In the genomic region with DNA sequence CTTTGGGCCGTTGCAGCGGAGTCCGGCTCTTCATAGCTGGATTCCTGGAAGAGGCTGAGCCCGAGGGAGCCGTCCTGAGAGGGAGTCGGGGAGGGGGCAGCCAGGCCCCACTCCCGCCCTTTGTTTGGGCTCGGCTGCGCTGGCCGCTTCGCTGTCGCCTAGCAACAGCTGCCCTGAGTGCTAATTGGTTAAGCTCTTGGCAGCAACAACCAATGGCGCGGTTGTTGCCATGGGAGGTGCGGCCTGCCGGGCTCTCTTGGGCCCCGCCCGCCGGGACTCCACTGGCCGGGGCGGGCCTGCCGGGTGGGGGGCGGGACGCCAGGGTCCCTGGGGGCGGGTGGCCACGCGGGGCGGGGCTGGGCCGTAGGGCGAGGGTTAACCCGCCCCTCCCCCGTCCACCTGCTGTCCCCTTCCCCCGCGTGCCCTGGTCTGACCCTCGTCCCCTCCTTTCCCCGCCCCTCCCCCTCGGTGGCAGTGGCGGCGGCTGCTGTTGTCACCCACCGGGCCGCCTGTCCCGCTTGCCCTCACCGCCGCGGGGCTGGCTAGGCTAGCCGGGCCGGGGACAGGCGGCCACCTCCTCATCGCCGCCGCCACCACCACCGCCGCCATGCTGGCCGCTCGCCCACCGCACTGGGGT, we compare ENCODE assay signal across 8 mouse cellular contexts. TPM values are rescaled to one million over a fixed set of nuclear protein-coding genes. Genes with fewer than 3 reads are reported as not detected.
DNase-seq lines count a peak whose midpoint lies in the region; ATAC-seq lines count a peak whose summit lies in the region.

No protein-coding gene starts in this region.

- ATAC-seq in forebrain, embryonic 11.5 days (replicated peaks; ENCODE audit: low FRiP score), result peak; percentile 95
- ATAC-seq in heart, embryonic 16.5 days (replicated peaks; ENCODE audit: extremely low read depth, insufficient read depth, low FRiP score), result peak; percentile 95
- peak; percentile 94 for ATAC-seq in liver, embryonic 15.5 days (ENCODE audit: insufficient read depth)
- ATAC-seq in neural tube, embryonic 12.5 days (ENCODE audit: low FRiP score, low read depth), result peak; percentile 96

- peak overlapping the region; percentile 96 for H3K4me3 ChIP-seq in forebrain, embryonic 11.5 days (ENCODE audit: low read depth, low read length)
- peak overlapping the region; percentile 89 for H3K4me3 ChIP-seq in heart, embryonic 16.5 days (ENCODE audit: low read length)
- H3K4me3 ChIP-seq in liver, embryonic 15.5 days (replicated peaks), result peak overlapping the region; percentile 90
- peak overlapping the region; percentile 95 for H3K4me3 ChIP-seq in neural tube, embryonic 12.5 days

- peaks cover 5% of the 10 kb centered on the region; the same call in 1 of the 2 replicates for H3K4me1 ChIP-seq in forebrain, embryonic 11.5 days (replicated peaks; ENCODE audit: control insufficient read depth, insufficient read depth, low read length)
- H3K4me1 ChIP-seq in heart, embryonic 16.5 days (ENCODE audit: control insufficient read depth, insufficient read depth, low read length), result peaks cover 6% of the 10 kb centered on the region
- H3K4me1 ChIP-seq in liver, embryonic 15.5 days (replicated peaks), result peaks cover 28% of the 10 kb centered on the region
- peaks cover 13% of the 10 kb centered on the region for H3K4me1 ChIP-seq in neural tube, embryonic 12.5 days

- H3K9me3 ChIP-seq in forebrain, embryonic 11.5 days (ENCODE audit: control insufficient read depth, low read length), result no peaks in the 10 kb centered on the region
- no peaks in the 10 kb centered on the region for H3K9me3 ChIP-seq in heart, embryonic 16.5 days (replicated peaks; ENCODE audit: control insufficient read depth, low read length)
- no peaks in the 10 kb centered on the region for H3K9me3 ChIP-seq in liver, embryonic 15.5 days (replicated peaks)
- H3K9me3 ChIP-seq in neural tube, embryonic 12.5 days, result no peaks in the 10 kb centered on the region

- DNase-seq in CD8-positive naive resting alpha-beta T cell, adult 2 months (ENCODE audit: low read depth in 2 of 2, low spot score in 2 of 2), result peak; percentile 80 to 82
- DNase-seq in c-Kit-positive CD71-positive TER-119-negative erythroid progenitor cells, embryonic 14.5 days (ENCODE audit: low read depth), result peak; percentile 91
- peak; percentile 97 for DNase-seq in forebrain, embryonic 11.5 days (ENCODE audit: low spot score)
- DNase-seq in kidney, postnatal 36 days, result peak; percentile 96 to 97
- peak; percentile 92 for DNase-seq in telencephalon, adult 2 months (ENCODE audit: low read depth, low spot score)

- peak overlapping the region; percentile 93 for H3K9ac ChIP-seq in forebrain, embryonic 11.5 days (ENCODE audit: low read length)
- peak overlapping the region; percentile 78 for H3K9ac ChIP-seq in heart, embryonic 16.5 days (ENCODE audit: low read length)
- peak overlapping the region; percentile 75 for H3K9ac ChIP-seq in liver, embryonic 15.5 days
- peak overlapping the region; percentile 93 for H3K9ac ChIP-seq in neural tube, embryonic 12.5 days

- WGBS in forebrain, embryonic 11.5 days, result under 1% methylated on average over 25 of the region's 56 CpGs
- under 1% methylated on average over 44 of the region's 56 CpGs for WGBS in heart, embryonic 16.5 days
- under 1% methylated on average over 51 of the region's 56 CpGs for WGBS in liver, embryonic 15.5 days (ENCODE audit: insufficient replicate concordance)
- WGBS in neural tube, embryonic 12.5 days, result 2% methylated on average over 33 of the region's 56 CpGs

- H3K36me3 ChIP-seq in forebrain, embryonic 11.5 days (ENCODE audit: control insufficient read depth, insufficient read depth, low read length), result peaks cover 26% of the 10 kb centered on the region
- H3K36me3 ChIP-seq in heart, embryonic 16.5 days (ENCODE audit: control insufficient read depth, insufficient read depth), result peaks cover 63% of the 10 kb centered on the region
- peaks cover 78% of the 10 kb centered on the region for H3K36me3 ChIP-seq in liver, embryonic 15.5 days (replicated peaks)
- peaks cover 72% of the 10 kb centered on the region for H3K36me3 ChIP-seq in neural tube, embryonic 12.5 days

- H3K4me2 ChIP-seq in forebrain, embryonic 11.5 days (ENCODE audit: low read depth, low read length, severe bottlenecking), result peak overlapping the region; percentile 80
- H3K4me2 ChIP-seq in heart, embryonic 16.5 days (ENCODE audit: low read depth, low read length), result peak overlapping the region; percentile 68
- peak overlapping the region; percentile 97 for H3K4me2 ChIP-seq in liver, embryonic 15.5 days
- H3K4me2 ChIP-seq in neural tube, embryonic 12.5 days (replicated peaks), result peak overlapping the region; percentile 85

- no peaks in the 10 kb centered on the region for H3K27me3 ChIP-seq in forebrain, embryonic 11.5 days (ENCODE audit: control insufficient read depth, insufficient read depth, low read length)
- H3K27me3 ChIP-seq in heart, embryonic 16.5 days (ENCODE audit: control insufficient read depth, insufficient read depth, low read length), result no peaks in the 10 kb centered on the region
- H3K27me3 ChIP-seq in liver, embryonic 15.5 days, result no peaks in the 10 kb centered on the region
- H3K27me3 ChIP-seq in neural tube, embryonic 12.5 days (replicated peaks), result no peaks in the 10 kb centered on the region

- H3K27ac ChIP-seq in forebrain, embryonic 11.5 days (ENCODE audit: low read depth, low read length), result peak overlapping the region; percentile 93
- peak overlapping the region; percentile 85 for H3K27ac ChIP-seq in heart, embryonic 16.5 days (ENCODE audit: low read length)
- peak overlapping the region; percentile 84 for H3K27ac ChIP-seq in liver, embryonic 15.5 days (replicated peaks)
- H3K27ac ChIP-seq in neural tube, embryonic 12.5 days, result peak overlapping the region; percentile 83

RNA-seq across cellular contexts. Expression of a gene that starts 0.6 kb away (rescaled TPM):
- 17.0 and 18.2 TPM in 2 replicates for polyA plus RNA-seq in forebrain, embryonic 11.5 days (2014; fragmentation: Nextera tagmentation; extraction: Ambion mirVana)
- 7.7 and 8.9 TPM in 2 replicates for polyA plus RNA-seq in heart, embryonic 16.5 days (2015; fragmentation: Nextera tagmentation; extraction: Ambion mirVana)
- polyA plus RNA-seq in liver, embryonic 15.5 days (2015; fragmentation: Nextera tagmentation; extraction: Ambion mirVana), result 2.3 and 2.7 TPM in 2 replicates
- 20.4 and 22.0 TPM in 2 replicates for polyA plus RNA-seq in neural tube, embryonic 12.5 days (2016; fragmentation: Nextera tagmentation; extraction: Ambion mirVana)

RNA-seq across cellular contexts. Expression of a gene that starts 10.3 kb away (rescaled TPM):
- 39.5 and 42.9 TPM in 2 replicates for polyA plus RNA-seq in forebrain, embryonic 11.5 days (2014; fragmentation: Nextera tagmentation; extraction: Ambion mirVana)
- 62.4 and 71.5 TPM in 2 replicates for polyA plus RNA-seq in heart, embryonic 16.5 days (2015; fragmentation: Nextera tagmentation; extraction: Ambion mirVana)
- polyA plus RNA-seq in liver, embryonic 15.5 days (2015; fragmentation: Nextera tagmentation; extraction: Ambion mirVana), result 55.0 and 56.9 TPM in 2 replicates
- 118 and 135 TPM in 2 replicates for polyA plus RNA-seq in neural tube, embryonic 12.5 days (2016; fragmentation: Nextera tagmentation; extraction: Ambion mirVana)

RNA-seq across cellular contexts. Expression of a gene that starts 50.6 kb away (rescaled TPM):
- 0.11 and 0.12 TPM in 2 replicates for polyA plus RNA-seq in forebrain, embryonic 11.5 days (2014; fragmentation: Nextera tagmentation; extraction: Ambion mirVana)
- 0.05 and 0.12 TPM in 2 replicates for polyA plus RNA-seq in heart, embryonic 16.5 days (2015; fragmentation: Nextera tagmentation; extraction: Ambion mirVana)
- not detected in 2 replicates for polyA plus RNA-seq in liver, embryonic 15.5 days (2015; fragmentation: Nextera tagmentation; extraction: Ambion mirVana)
- polyA plus RNA-seq in neural tube, embryonic 12.5 days (2016; fragmentation: Nextera tagmentation; extraction: Ambion mirVana), result 0.05 TPM in 1 of 2 replicates, not detected in the other

Comparison
In these comparisons a context has a peak if more than half of its experiments do, and no peak if none do; other contexts are left out.
1. Peak in every context shown above with its lines: DNase-seq, ATAC-seq, H3K4me3 ChIP-seq and H3K27ac ChIP-seq.